Mouse (Mus musculus): ENCODE data around the gene Csad. TPM values are rescaled to one million over a fixed set of nuclear protein-coding genes. Genes with fewer than 3 reads are reported as not detected.
"Not testable (repeated sequence)": the region's sequence is repeated elsewhere in the genome, so short reads cannot be mapped to it uniquely, and the experiment has no call there.

Gene Csad
- polyA plus RNA-seq, 1 experiment: 60.4 TPM

- TF ChIP-seq POLR2A (IDR thresholded peaks at IDR 0.05; ENCODE audit: borderline replicate concordance, low read depth, low read length) (no peak), CTCF (IDR thresholded peaks at IDR 0.05; ENCODE audit: low read depth, low read length) (no peak)
- Histone ChIP-seq H3K27ac (ENCODE audit: insufficient read depth, low read depth, low read length) (no peak overlapping the region), H3K4me1 (ENCODE audit: control insufficient read depth, insufficient read depth, low read length) (no peaks in the 10 kb centered on the region), H3K4me3 (ENCODE audit: insufficient read depth, low read length) (no peak overlapping the region)
Observed at GRCm38 (mm10) chr15:102175736-102176319, 28.7 kb downstream of the Csad start.

DNA sequence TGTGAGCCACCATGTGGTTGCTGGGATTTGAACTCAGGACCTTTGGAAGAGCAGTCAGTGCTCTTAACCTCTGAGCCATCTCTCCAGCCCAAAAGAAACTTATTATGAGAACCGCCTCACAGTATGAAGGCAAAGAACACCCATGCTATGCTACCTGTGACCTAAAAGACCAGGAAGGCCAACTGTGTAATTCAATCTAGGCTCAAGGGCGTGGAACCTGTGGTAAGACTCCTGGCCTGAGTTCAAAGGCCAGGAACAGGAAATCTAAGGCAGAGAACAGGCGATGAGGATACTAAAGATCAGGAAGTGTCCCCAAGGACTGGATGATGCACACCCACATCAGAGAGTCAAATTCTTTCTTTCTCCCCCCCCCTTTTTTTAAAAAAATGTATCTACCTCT lies 30.9 kb downstream of the Csad start:
- H3K27ac ChIP-seq (ENCODE audit: insufficient read depth, low read depth, low read length): no peak overlapping the region
- TF ChIP-seq CTCF (IDR thresholded peaks at IDR 0.05; ENCODE audit: low read depth, low read length): no peak
- TF ChIP-seq POLR2A (IDR thresholded peaks at IDR 0.05; ENCODE audit: borderline replicate concordance, low read depth, low read length): no peak
- H3K4me1 ChIP-seq (ENCODE audit: control insufficient read depth, insufficient read depth, low read length): no peaks in the 10 kb centered on the region
- H3K4me3 ChIP-seq (ENCODE audit: insufficient read depth, low read length): no peak overlapping the region

- Histone ChIP-seq H3K4me3 (ENCODE audit: insufficient read depth, low read length) (no peak overlapping the region), H3K4me1 (ENCODE audit: control insufficient read depth, insufficient read depth, low read length) (peaks cover 13% of the 10 kb centered on the region), H3K27ac (ENCODE audit: insufficient read depth, low read depth, low read length) (no peak overlapping the region)
- TF ChIP-seq CTCF (IDR thresholded peaks at IDR 0.05; ENCODE audit: low read depth, low read length) (no peak), POLR2A (IDR thresholded peaks at IDR 0.05; ENCODE audit: borderline replicate concordance, low read depth, low read length) (no peak)
Observed at GRCm38 (mm10) chr15:102169064-102169463, 35.5 kb downstream of the Csad start.

DNA sequence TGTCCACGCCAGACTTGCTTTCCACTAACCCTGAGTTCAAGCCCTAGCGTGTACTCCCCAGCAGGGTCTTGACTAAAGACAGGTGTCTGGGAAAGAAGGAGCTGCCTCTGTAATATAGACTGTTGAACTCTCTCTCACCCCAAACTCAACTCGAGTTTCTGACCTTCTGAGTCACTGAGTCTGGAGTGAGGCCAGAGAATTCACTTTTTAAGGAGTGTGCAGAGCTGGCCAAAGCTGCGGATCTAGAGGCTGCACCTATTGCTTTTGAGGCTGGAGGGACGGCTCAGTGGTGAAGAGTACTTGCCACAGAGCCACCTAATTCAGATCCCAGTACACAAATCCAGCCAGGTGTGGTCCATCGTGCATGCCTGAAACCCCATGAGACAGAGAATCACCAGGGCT lies 36.9 kb downstream of the Csad start:
- H3K4me3 ChIP-seq (ENCODE audit: insufficient read depth, low read length): no peak overlapping the region
- H3K27ac ChIP-seq (ENCODE audit: insufficient read depth, low read depth, low read length): no peak overlapping the region
- H3K4me1 ChIP-seq (ENCODE audit: control insufficient read depth, insufficient read depth, low read length): peaks cover 15% of the 10 kb centered on the region
- no peak for TF ChIP-seq POLR2A (IDR thresholded peaks at IDR 0.05; ENCODE audit: borderline replicate concordance, low read depth, low read length)
- no peak for TF ChIP-seq CTCF (IDR thresholded peaks at IDR 0.05; ENCODE audit: low read depth, low read length)

GRCm38 (mm10) chr15:102165468-102166100 lies 38.9 kb downstream of the Csad start:
- H3K4me3 ChIP-seq (ENCODE audit: insufficient read depth, low read length): no peak overlapping the region
- peaks cover 15% of the 10 kb centered on the region for H3K4me1 ChIP-seq (ENCODE audit: control insufficient read depth, insufficient read depth, low read length)
- H3K27ac ChIP-seq (ENCODE audit: insufficient read depth, low read depth, low read length): no peak overlapping the region
- no peak for TF ChIP-seq CTCF (IDR thresholded peaks at IDR 0.05; ENCODE audit: low read depth, low read length)
- TF ChIP-seq POLR2A (IDR thresholded peaks at IDR 0.05; ENCODE audit: borderline replicate concordance, low read depth, low read length): no peak

DNA sequence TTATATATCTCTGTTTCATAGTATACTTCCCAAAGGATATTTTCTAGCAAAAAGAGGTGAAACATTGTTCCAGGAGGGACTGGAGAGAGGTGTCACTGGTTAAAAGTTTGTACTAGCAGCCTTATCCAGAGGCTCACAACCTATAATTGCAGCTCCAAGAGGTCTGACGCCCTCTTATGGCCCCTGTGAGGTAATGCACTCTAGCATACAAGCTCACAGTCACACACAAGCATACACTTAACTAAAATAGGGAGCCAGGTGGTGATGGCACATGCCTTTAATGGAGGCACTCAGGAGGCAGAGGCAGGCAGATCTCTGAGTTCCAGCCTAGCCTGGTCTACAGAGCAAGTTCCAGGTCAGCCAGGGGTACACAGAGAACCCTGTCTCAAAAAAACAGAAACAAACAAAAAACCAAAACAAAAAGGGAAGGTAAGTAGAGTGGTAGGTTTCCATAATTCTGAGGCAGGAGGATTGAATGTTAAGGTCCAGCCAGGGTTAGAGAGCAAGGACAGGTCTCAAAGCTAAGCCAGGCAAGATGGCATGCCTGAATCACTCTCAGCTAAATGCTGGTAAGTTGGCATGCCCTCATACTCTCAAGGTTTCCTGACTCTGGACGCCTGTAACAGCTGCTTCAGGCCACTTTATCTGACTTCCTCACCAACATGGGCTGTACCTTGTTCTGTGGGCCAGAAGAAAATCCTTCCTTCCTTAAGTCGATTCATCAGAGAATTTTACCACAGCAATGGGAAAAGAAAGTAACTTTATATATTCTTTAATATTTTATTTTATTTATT lies 40.4 kb downstream of the Csad start:
- H3K4me3 ChIP-seq (ENCODE audit: insufficient read depth, low read length): no peak overlapping the region
- peaks cover 15% of the 10 kb centered on the region for H3K4me1 ChIP-seq (ENCODE audit: control insufficient read depth, insufficient read depth, low read length)
- TF ChIP-seq CTCF (IDR thresholded peaks at IDR 0.05; ENCODE audit: low read depth, low read length) (no peak), POLR2A (IDR thresholded peaks at IDR 0.05; ENCODE audit: borderline replicate concordance, low read depth, low read length) (no peak)
- no peak overlapping the region for H3K27ac ChIP-seq (ENCODE audit: insufficient read depth, low read depth, low read length)

GRCm38 (mm10) chr15:102160415-102161060 lies 44.0 kb downstream of the Csad start:
- Histone ChIP-seq H3K4me1 (ENCODE audit: control insufficient read depth, insufficient read depth, low read length) (peaks cover 11% of the 10 kb centered on the region), H3K27ac (ENCODE audit: insufficient read depth, low read depth, low read length) (no peak overlapping the region), H3K4me3 (ENCODE audit: insufficient read depth, low read length) (no peak overlapping the region)
- TF ChIP-seq POLR2A (IDR thresholded peaks at IDR 0.05; ENCODE audit: borderline replicate concordance, low read depth, low read length) (no peak), CTCF (IDR thresholded peaks at IDR 0.05; ENCODE audit: low read depth, low read length) (no peak)

DNA sequence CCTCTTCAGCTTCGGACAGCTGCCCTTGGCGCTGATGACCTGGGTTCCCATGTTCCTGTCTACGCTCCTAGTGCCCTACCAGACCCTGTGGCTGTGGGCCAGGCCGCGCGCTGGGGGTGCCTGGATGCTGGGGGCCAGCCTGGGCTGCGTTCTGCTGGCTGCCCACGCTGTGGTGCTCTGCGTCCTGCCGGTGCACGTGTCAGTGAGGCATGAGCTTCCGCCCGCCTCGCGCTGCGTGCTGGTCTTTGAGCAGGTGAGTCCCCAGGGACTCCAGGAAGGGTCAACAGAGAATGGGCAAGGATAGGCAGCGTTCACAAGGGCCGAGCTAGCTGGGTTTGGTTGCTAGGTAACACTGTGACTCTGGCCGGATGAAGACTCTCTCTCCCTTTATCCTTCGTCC lies 47.7 kb downstream of the Csad start:
- Histone ChIP-seq H3K4me1 (ENCODE audit: control insufficient read depth, insufficient read depth, low read length) (no peaks in the 10 kb centered on the region), H3K27ac (ENCODE audit: insufficient read depth, low read depth, low read length) (no peak overlapping the region), H3K4me3 (ENCODE audit: insufficient read depth, low read length) (no peak overlapping the region)
- TF ChIP-seq CTCF (IDR thresholded peaks at IDR 0.05; ENCODE audit: low read depth, low read length) (no peak), POLR2A (IDR thresholded peaks at IDR 0.05; ENCODE audit: borderline replicate concordance, low read depth, low read length) (no peak)

DNA sequence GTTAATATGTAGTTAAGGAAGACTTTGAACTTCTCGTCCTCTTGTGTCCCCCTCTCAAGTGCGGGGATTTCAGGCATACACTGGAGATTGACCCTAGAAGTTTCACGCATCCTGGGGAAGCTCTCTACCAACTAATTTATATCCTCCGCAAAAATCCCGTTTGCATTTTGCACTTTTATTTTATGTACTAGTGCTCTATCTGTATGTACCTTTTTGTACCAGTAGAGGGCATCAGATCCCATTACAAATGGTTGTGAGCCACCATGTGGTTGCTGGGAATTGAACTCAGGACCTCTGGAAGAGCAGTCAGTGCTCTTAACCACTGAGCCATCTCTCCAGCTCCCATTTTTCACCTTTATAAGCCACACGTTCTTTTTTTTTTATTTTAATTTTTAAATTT lies 49.5 kb downstream of the Csad start:
- peaks cover 11% of the 10 kb centered on the region for H3K4me1 ChIP-seq (ENCODE audit: control insufficient read depth, insufficient read depth, low read length)
- H3K27ac ChIP-seq (ENCODE audit: insufficient read depth, low read depth, low read length); H3K4me3 ChIP-seq (ENCODE audit: insufficient read depth, low read length): not testable (repeated sequence)

- TF ChIP-seq POLR2A (IDR thresholded peaks at IDR 0.05; ENCODE audit: borderline replicate concordance, low read depth, low read length) (no peak), CTCF (IDR thresholded peaks at IDR 0.05; ENCODE audit: low read depth, low read length) (no peak)
- Histone ChIP-seq H3K27ac (ENCODE audit: insufficient read depth, low read depth, low read length) (no peak overlapping the region), H3K4me1 (ENCODE audit: control insufficient read depth, insufficient read depth, low read length) (peaks cover 13% of the 10 kb centered on the region), H3K4me3 (ENCODE audit: insufficient read depth, low read length) (no peak overlapping the region)
Observed at GRCm38 (mm10) chr15:102152646-102153045, 51.9 kb downstream of the Csad start.

All from bone marrow macrophage, adult 2 months (primary cell).